Comparison of ENCODE assay signal across 20 mouse cellular contexts in genomic region chr11:89043046-89043445, GRCm38 (mm10). TPM values are rescaled to one million over a fixed set of nuclear protein-coding genes. Genes with fewer than 3 reads are reported as not detected.
"Had no signal": no experiment of that assay in that cellular context is flagged by ENCODE, and none has a peak within 500 bp of the region (broad histone marks: within the 10 kb centered on the region; RNA-seq: fewer than 3 reads in every experiment).

No protein-coding gene starts in this region.

- DNase-seq: layer of hippocampus, postnatal 36 days; lung, adult 18-20 months; lung, postnatal 10 days; lung, postnatal 36 days; midbrain, embryonic 14.5 days; thymus, adult 18-20 months; thymus, postnatal 36 days had no signal

RNA-seq across cellular contexts. Expression of gene Gm525, which starts 30.6 kb away (rescaled TPM):
- total RNA-seq: layer of hippocampus, adult 8-10 months; layer of hippocampus, postnatal 10 days; layer of hippocampus, postnatal 36 days; left cerebral cortex, postnatal 10 days; left cerebral cortex, postnatal 36 days had no signal
- polyA plus RNA-seq: kidney, embryonic 14.5 days; limb, embryonic 11.5 days; liver, embryonic 11.5 days; liver, embryonic 15.5 days; midbrain, embryonic 10.5 days; midbrain, embryonic 14.5 days; neural tube, embryonic 12.5 days; neural tube, embryonic 15.5 days; small intestine, adult 2 months; spleen, adult 2 months had no signal
